Mouse (Mus musculus) stomach, postnatal 0 days (tissue): ENCODE results near the gene Btbd9. TPM values are rescaled to one million over a fixed set of nuclear protein-coding genes. Genes with fewer than 3 reads are reported as not detected.

Experiments used
- ATAC-seq: fragments of 200-750 bp; cut with Nextera tagmentation; 2 replicates; pipeline ENCODE4 v1.8.0; 2017; ENCODE audit not compliant: low FRiP score, low TSS enrichment
- DNase-seq: peaks from one replicate; pipeline ENCODE4 v3.0.0-alpha.2; 2016; ENCODE audit warnings: low spot score
- H3K27ac ChIP-seq: fragments of 300-500 bp; sonication (generic); replicated peaks from 2 replicates; pipeline ENCODE4 v1.5.1; 2014; ENCODE audit warnings: mild to moderate bottlenecking, control low read depth
- H3K27me3 ChIP-seq: fragments of 300-500 bp; sonication (generic); 2 replicates; pipeline ENCODE4 v1.6.1; 2014; ENCODE audit warnings: low read length; ENCODE audit not compliant: control insufficient read depth, insufficient read depth
- H3K36me3 ChIP-seq: fragments of 300-500 bp; sonication (generic); 2 replicates; pipeline ENCODE4 v1.6.1; 2014; ENCODE audit warnings: low read length, mixed read lengths; ENCODE audit not compliant: control insufficient read depth, insufficient read depth
- H3K4me1 ChIP-seq: fragments of 300-500 bp; sonication (generic); replicated peaks from 2 replicates; pipeline ENCODE4 v1.6.1; 2014; ENCODE audit warnings: antibody characterized with exemption; ENCODE audit not compliant: control insufficient read depth, insufficient read depth
- H3K4me2 ChIP-seq: fragments of 300-500 bp; sonication (generic); replicated peaks from 2 replicates; pipeline ENCODE4 v1.6.1; 2014; ENCODE audit warnings: low read depth, mild to moderate bottlenecking, control low read depth, moderate library complexity
- H3K4me3 ChIP-seq: fragments of 300-500 bp; sonication (generic); 2 replicates; pipeline ENCODE4 v1.5.1; 2014; ENCODE audit warnings: low read depth, low read length, control low read depth
- H3K9ac ChIP-seq: fragments of 300-500 bp; sonication (generic); 2 replicates; pipeline ENCODE4 v1.6.1; 2014; ENCODE audit warnings: mild to moderate bottlenecking, low read length, control low read depth, mixed read lengths
- H3K9me3 ChIP-seq: fragments of 300-500 bp; sonication (generic); 2 replicates; pipeline ENCODE4 v1.6.1; 2016; ENCODE audit warnings: low read length; ENCODE audit not compliant: control insufficient read depth
- CTCF ChIP-seq: IDR thresholded peaks from 2 replicates; pipeline ENCODE4 v1.5.1; 2016; ENCODE audit warnings: antibody characterized with exemption, low read depth, mild to moderate bottlenecking, moderate library complexity
- EP300 ChIP-seq: optimal IDR thresholded peaks from 2 replicates; pipeline ENCODE3; 2016; ENCODE audit warnings: antibody characterized with exemption
- WGBS: fragments of 180-500 bp; shearing (Covaris S2); extraction: QIAGEN DNeasy Blood & Tissue Kit; methylation state at CpG from one replicate; pipeline ENCODE4 v1.1.7; 2014; 5-methylcytosine and 5-hydroxymethylcytosine counted together
- polyA plus RNA-seq: library from polyadenylated mRNA; unstranded; fragments of >200 nt; fragmentation: Nextera tagmentation; extraction: Ambion mirVana; gene quantifications from 2 replicates; pipeline ENCODE4 v1.2.1, GENCODE M21; 2015

The Btbd9 gene
- polyA plus RNA-seq, 1 experiment from 2014 or later, result 34.6 TPM

DNA sequence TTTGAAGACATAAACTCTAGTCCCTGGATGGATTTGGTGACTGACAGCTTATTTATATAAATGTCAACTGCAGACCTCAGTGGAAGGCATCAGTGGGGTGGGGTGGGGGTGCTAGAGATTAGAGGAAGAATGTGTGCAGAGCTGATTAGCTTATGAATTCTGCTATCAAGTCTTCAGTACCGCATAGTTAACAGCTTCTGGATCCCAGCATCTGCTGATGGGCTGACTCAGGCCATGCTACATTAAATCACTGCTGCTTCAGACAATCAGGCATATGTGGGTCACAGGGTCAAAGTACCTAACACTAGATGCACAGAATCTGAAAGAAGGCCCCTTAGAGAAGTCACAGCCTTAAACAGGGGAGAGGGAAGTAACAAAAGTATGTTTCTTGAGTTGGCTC, 198.5 kb downstream of the Btbd9 start:
- Histone ChIP-seq H3K9ac (no peak overlapping the region), H3K27ac (no peak overlapping the region), H3K9me3 (no peaks in the 10 kb centered on the region), H3K4me2 (no peak overlapping the region), H3K4me3 (no peak overlapping the region), H3K4me1 (no peaks in the 10 kb centered on the region), H3K27me3 (no peaks in the 10 kb centered on the region), H3K36me3 (no peaks in the 10 kb centered on the region)
- 38% methylated on average over 1 of the region's 1 CpGs for WGBS
- no peak for ATAC-seq
- no peak for TF ChIP-seq EP300
- TF ChIP-seq CTCF, result no peak
- DNase-seq, result no peak

DNA sequence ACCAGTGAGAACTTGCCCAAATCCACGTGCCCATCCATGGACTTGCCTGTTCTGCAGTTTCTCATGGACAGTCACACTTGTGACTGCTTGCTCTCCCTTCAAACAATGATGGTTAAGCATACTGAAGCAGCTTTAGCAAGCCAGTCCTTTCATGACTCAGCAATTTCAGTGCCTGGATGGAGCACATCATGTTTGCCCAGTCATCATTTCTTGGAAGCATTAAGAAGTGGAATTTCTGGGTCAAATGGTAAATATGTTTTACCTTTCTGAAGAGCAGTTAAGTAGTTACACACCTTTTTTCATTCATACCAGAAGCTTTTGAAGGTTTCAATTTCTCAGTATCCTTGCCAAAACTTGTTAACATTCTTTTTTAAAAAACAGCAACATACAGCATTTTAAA, 201.2 kb downstream of the Btbd9 start:
- Histone ChIP-seq H3K4me2 (no peak overlapping the region), H3K27ac (no peak overlapping the region), H3K9ac (no peak overlapping the region), H3K36me3 (no peaks in the 10 kb centered on the region), H3K9me3 (no peaks in the 10 kb centered on the region), H3K27me3 (no peaks in the 10 kb centered on the region), H3K4me3 (no peak overlapping the region), H3K4me1 (no peaks in the 10 kb centered on the region)
- WGBS, result 76% methylated on average over 1 of the region's 1 CpGs
- TF ChIP-seq CTCF, result no peak
- TF ChIP-seq EP300, result no peak
- ATAC-seq (no peak), DNase-seq (no peak)

DNA sequence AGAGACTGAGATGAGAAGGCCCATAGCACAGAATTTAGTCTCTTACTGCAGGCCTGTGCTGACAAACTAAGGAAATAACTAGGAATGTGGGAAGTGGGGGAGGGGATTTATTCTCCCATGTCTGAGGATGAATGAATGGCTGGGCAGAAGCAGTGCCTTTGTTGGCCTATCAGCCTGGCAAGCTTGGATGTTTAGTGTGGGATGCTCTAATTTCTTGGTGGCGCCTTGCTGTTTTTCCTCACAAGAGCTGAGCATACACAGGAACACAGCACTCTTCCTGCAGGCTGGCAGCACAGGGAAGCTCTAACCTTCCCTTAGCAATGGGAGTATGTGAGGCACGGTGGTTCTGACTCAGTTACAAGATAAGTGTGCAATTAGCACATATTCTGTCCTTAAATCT, 207.7 kb downstream of the Btbd9 start:
- Histone ChIP-seq H3K4me2 (no peak overlapping the region), H3K9me3 (no peaks in the 10 kb centered on the region), H3K4me3 (no peak overlapping the region), H3K4me1 (no peaks in the 10 kb centered on the region), H3K27me3 (no peaks in the 10 kb centered on the region), H3K9ac (no peak overlapping the region), H3K27ac (no peak overlapping the region), H3K36me3 (no peaks in the 10 kb centered on the region)
- 62% methylated on average over 2 of the region's 2 CpGs for WGBS
- ATAC-seq (no peak), DNase-seq (no peak)
- TF ChIP-seq EP300, result no peak
- no peak for TF ChIP-seq CTCF

DNA sequence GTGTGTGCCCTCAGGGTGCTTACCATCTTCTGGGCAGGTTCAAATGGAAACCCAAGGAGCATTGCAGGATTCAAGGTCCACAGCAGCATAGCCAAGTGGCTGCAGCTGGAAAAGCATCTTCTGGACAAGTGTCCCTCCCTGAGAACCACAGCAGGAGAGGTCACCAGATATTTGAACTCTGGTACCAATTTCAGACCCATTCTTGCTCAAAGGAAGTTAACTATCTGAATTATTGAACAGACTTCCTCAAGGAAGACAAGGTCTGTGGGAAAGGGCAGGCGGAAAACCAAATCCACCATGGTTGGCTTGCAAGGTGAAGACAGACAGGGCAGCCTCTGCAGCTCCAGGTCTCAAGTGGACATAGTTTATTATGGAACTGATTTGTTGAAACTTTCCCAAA, 211.6 kb downstream of the Btbd9 start:
- H3K4me1 ChIP-seq, result 0 out of 2 replicates have a peak, but pooled peaks cover 3% of the 10 kb centered on the region
- no peaks in the 10 kb centered on the region for H3K27me3 ChIP-seq
- H3K36me3 ChIP-seq, result no peaks in the 10 kb centered on the region
- H3K4me2 ChIP-seq, result no peak overlapping the region
- WGBS, result 97% methylated on average over 1 of the region's 1 CpGs
- no peak for TF ChIP-seq EP300
- TF ChIP-seq CTCF, result no peak
- DNase-seq, result no peak
- no peak for ATAC-seq
- no peak overlapping the region for H3K9ac ChIP-seq
- H3K9me3 ChIP-seq, result no peaks in the 10 kb centered on the region
- no peak overlapping the region for H3K4me3 ChIP-seq
- no peak overlapping the region for H3K27ac ChIP-seq

DNA sequence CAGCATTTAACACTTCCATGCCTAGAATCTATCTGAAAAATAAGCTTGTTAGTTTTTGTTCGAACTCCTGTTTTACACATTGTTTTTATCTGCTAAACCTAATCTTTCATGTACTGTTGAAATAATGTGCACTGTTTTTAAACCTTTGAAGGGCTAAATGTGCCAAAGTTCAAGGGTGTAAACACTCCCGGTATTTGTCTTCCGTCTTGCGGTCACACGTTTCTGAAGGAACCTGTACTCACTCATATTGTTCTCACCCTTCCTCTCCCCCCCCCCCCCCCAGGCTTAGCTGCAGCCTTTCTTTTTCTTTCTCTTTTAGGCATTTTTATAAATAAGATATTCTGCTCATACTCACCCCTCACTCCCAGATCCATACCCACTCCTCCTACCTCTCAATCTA, 212.9 kb downstream of the Btbd9 start:
- H3K4me2 ChIP-seq, result no peak overlapping the region
- ATAC-seq (no peak), DNase-seq (peak; percentile 46)
- H3K27ac ChIP-seq, result no peak overlapping the region
- WGBS, result 46% methylated on average over 5 of the region's 5 CpGs
- no peak for TF ChIP-seq CTCF
- TF ChIP-seq EP300, result no peak
- H3K9me3 ChIP-seq, result no peaks in the 10 kb centered on the region
- no peak overlapping the region for H3K9ac ChIP-seq
- no peaks in the 10 kb centered on the region for H3K27me3 ChIP-seq
- H3K36me3 ChIP-seq, result no peaks in the 10 kb centered on the region
- H3K4me1 ChIP-seq, result 0 out of 2 replicates have a peak, but pooled peaks cover 3% of the 10 kb centered on the region
- H3K4me3 ChIP-seq, result no peak overlapping the region

DNA sequence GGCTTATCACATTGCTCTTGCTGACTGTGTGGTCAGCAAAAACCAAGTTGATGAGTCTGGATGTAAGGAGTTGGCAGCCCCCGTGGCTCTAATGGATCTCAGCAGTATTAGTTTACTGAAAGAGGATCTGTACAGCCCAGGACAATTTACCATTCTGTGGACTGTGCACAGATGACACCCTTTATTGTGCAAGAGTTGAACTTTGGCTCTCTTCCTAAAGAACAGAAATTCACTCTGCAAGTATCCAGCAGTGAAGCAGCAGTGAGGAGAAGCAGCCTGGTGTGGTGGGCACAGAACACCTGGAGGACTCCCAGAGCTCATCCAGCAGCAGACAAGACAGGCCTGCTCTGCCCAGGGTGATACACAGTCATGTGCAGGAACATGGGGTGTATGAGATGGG, 215.6 kb downstream of the Btbd9 start:
- Histone ChIP-seq H3K9ac (no peak overlapping the region), H3K4me1 (0 out of 2 replicates have a peak, but pooled peaks cover 3% of the 10 kb centered on the region), H3K27me3 (no peaks in the 10 kb centered on the region), H3K36me3 (no peaks in the 10 kb centered on the region), H3K4me2 (no peak overlapping the region), H3K9me3 (no peaks in the 10 kb centered on the region), H3K4me3 (no peak overlapping the region), H3K27ac (no peak overlapping the region)
- DNase-seq (no peak), ATAC-seq (peak; percentile 71; the same call in 1 of the 2 replicates)
- TF ChIP-seq EP300 (no peak), CTCF (no peak)
- 14% methylated on average over 1 of the region's 1 CpGs for WGBS
